Mouse (Mus musculus) liver, adult (tissue): ENCODE data around the gene Tmem62.
A peak's percentile ranks its signal among the peaks of the same experiment; 100 is the strongest.

Experiments used
- GATA4 ChIP-seq: IDR thresholded peaks from 2 replicates; pipeline ENCODE4 v1.6.1; 2014; ENCODE audit warnings: mild to moderate bottlenecking, low read length; ENCODE audit not compliant: insufficient replicate concordance

The Tmem62 gene

GRCm38 (mm10) chr2:120976990-120977925 is at the start of gene Tmem62:
Gene Tmem62 (plus strand): TSS chr2:120977017.
- no peak for TF ChIP-seq GATA4

- no peak for TF ChIP-seq GATA4
Measured at GRCm38 (mm10) chr2:120933038-120933437, 43.8 kb upstream of the Tmem62 start.

DNA sequence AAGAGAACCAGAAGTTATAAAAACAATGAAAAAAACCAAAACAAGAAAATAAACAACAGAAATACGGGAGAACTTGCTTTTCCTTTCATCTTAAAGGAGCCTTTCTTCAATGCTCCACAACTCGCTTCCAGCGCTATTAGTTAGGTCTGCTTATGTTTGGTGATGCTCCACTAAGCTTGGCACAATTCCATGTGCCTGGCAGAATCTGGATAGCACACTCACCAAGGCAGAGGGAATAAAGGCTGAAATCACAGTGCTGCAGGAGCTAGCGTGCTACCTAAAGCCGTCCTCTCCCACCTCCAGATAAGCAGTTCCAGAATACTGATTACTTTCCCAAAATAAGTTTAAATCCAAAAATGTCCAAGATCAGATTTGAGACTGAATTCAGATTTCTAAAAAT is 25.6 kb upstream of the Tmem62 start:
- no peak for TF ChIP-seq GATA4

DNA sequence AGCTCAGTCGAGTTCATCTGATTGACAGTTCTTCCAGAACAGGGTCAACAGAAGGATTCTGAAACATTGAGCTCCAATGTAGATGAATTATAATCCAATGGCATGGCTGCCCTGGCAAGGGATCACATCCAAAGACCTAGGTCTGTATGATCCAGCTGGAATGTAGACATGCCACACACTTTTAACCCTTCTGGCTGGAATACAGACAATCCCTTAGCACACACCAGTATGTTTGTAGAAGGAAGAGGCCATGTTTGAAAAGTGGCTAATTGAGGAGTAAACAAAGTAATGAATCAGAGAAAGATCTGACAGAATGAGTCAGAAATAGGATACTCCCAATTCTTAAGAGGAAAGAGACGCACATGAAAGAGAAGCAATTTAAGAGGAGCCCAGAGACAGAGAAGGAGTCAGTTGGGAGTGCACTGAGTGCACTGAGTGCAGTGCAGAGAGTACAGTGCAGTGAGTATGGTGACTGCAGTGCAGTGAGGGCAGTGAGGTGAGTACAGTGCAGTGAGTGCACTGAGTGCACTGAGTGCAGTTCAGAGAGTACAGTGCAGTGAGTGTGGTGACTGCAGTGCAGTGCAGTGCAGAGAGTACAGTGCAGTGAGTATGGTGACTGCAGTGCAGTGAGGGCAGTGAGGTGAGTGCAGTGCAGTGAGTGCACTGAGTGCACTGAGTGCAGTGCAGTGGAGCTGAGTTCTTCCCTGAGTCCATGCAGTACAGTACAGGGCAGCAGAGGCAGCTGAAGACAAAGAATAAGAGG is 24.5 kb upstream of the Tmem62 start:
- TF ChIP-seq GATA4: no peak

- no peak for TF ChIP-seq GATA4
Measured at GRCm38 (mm10) chr2:120959363-120959762, 17.5 kb upstream of the Tmem62 start.

DNA sequence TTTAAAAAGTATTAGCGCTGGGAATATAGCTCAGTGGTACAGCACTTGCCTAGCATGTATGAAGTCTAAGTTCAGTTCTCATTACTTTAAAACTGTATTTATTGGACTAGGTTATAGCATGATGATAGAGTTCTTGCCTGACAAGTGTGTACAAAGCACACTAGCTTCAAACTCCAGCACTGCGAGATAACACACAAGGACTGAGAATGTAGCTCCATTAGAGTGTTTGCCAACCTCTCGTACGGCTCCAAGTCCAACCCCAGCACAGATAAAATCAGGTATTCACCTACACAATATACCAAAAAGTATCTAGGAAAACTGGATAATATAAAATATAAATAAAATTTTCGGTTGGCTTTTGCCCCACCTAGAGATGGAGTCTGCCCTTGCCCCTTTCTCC is 17.0 kb upstream of the Tmem62 start:
- TF ChIP-seq GATA4: no peak

DNA sequence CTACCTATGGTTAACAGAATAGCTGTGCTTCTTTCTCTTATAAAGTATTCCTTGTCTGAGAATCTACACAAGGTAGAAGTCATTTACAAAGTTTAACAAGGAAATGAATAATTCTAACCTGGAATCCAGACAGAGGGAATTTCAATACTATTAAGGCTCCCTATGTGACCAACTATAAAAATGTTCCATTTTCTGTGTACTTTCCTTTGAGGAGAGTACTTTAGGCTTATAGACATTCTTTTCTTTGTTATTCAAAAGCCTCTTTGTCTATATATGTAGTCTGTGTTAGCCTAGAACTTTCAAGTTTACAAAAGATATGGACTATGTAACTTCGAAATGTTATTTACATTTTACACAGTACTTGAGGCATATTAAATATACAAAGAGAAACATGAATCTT is 16.6 kb upstream of the Tmem62 start:
- TF ChIP-seq GATA4: no peak

- no peak for TF ChIP-seq GATA4
Measured at GRCm38 (mm10) chr2:120963110-120963509, 13.7 kb upstream of the Tmem62 start.

DNA sequence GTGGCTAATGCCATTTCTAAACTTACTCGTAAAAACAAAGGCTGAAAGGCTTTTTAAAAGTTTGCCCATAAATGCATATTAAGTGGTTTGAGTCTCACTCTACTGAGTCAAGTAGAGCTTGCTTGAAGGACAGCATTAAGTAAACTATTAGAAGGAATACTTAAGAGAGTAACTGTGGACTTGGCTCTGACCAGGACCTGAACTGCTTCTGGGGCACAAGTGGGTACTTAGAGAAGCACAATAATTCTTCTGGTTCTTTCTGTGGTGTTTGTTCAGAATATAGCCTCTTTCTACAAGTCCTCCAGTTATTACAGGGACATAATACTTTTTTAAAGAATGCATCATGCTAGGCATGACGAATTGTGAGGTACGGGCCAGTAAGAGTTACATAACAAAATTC is 11.3 kb upstream of the Tmem62 start:
- no peak for TF ChIP-seq GATA4

DNA sequence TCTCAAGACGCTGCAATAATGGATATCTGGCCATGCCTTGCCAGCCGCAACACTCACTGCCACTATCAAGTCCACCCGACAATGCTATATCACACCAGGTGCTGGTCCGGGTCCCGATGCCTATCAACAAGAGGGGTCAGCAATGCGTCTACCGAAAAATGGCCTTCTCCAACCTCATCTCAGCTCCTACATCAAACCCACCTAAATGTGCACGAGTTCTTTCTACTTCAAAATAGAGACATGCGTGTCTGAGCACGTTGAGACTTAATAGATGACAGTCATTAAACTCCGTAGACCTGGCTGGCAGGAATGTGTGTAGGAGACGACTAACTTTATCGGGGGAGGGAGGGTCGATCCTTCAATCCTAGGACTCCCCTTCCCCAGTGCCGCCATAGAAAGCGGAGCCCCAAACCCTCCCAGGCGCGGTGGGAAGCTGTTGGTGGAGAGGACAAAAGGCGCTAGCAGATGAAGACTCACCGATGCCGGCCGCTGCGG is 6.7 kb upstream of the Tmem62 start:
- no peak for TF ChIP-seq GATA4

DNA sequence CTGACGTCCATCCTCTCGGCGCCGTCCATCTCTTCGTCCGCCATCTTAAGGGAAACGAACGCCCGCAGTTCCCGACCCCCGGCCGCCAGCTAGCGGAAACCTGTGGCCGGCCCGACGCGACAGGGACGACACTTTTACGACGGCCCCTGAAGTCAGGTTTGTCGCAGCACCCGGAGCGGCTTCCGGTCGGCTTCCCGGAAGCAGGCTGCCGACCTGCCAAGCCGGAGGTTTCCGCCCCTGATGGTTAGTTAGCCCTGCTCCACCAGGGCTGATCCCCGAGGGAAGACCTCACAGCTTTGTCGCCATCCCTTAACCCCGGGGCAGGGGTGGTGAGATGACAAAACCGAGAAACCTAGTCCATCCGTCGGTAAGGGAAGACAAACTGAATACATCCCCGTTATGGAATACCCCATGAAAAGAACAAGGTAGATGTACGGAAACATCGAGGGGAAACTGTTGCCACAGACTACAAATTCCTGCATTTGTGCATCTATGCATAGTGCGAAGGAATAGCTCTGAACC is 6.2 kb upstream of the Tmem62 start, which contains the start of gene Ubr1:
Ubr1 (minus strand) TSS at position 157 of the 522 bp plus-strand sequence.
- TF ChIP-seq GATA4: peak; percentile 60; the same call in 1 of the 2 replicates

DNA sequence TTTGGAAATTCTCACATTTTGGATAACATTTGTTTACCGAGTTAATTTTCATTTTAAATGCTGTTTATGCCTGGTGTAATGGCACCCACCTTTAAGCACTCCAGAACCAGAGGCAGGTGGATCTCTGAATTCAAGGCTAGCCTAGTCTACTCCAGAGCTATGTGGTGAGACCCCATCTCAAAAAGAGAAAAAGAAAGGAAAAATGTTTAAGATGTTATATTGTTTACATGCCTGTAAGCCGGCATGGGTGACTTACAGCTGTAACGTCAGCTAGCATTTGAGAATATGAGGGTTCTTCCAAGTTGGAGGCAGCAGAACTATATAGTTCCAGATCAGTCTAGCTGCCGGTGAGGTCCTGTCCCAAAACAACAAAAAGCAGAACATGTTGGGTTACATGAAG is 5.1 kb upstream of the Tmem62 start:
- no peak for TF ChIP-seq GATA4

DNA sequence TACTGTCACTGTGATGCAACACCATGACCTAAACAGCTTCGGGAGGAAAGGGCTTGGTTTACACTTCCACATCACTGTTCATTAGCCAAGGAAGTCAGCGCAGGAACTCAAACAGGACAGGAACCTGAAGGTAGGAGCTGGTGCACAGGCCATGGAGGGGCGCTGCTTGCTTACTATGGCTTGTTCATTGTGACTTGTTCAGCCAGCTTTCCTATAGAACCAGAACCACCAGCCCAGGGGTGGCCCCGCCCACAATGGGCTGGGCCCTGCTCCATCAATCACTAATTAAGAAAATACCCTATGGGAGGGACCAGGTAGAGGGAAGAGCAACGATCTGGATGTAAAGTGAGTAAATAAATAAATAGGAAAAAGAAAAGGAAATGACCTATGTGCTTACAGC is 3.9 kb upstream of the Tmem62 start:
- no peak for TF ChIP-seq GATA4

DNA sequence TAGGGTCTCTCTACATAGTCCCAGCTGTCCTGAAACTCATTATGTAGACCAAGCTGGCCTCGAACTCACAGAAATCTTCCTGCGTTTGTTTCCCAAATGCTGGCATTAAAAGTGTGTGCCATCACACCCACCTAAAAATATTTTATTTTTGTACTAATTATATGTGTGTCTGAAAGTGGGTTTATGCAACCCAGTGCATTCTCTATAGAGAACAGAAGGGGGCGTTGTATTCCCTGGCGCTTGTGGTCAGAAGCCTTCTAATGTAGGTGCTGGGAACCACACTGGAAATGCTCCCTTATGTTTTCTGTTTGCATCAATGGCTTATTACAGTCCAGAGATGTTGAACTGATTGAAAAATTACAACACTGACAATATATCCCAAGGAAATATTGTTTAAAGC is 509 bp upstream of the Tmem62 start:
- TF ChIP-seq GATA4: no peak

GRCm38 (mm10) chr2:120977926-120978692 is 1.3 kb downstream of the Tmem62 start:
- TF ChIP-seq GATA4: no peak
